Comparison of ENCODE assay signal across 8 mouse cellular contexts in genomic region chr16:38087645-38088125, GRCm38 (mm10). TPM values are rescaled to one million over a fixed set of nuclear protein-coding genes. Genes with fewer than 3 reads are reported as not detected.
DNase-seq lines count a peak whose midpoint lies in the region; ATAC-seq and TF ChIP-seq lines count a peak whose summit lies in the region.

No protein-coding gene starts in this region.

- WGBS in kidney, adult 2 months: 6% methylated on average over 11 of the region's 11 CpGs
- 3% methylated on average over 11 of the region's 11 CpGs for WGBS in forebrain, embryonic 12.5 days
- 11% methylated on average over 11 of the region's 11 CpGs for WGBS in liver, embryonic 15.5 days (ENCODE audit: insufficient replicate concordance)

- TF ChIP-seq EP300 in MEL (IDR thresholded peaks at IDR 0.05; ENCODE audit: low read depth in 1 of 2, low read length in 2 of 2): no peak

- peaks cover 31% of the 10 kb centered on the region for H3K79me2 ChIP-seq in MEL (ENCODE audit: control insufficient read depth, insufficient read depth, low read length, poor library complexity)

- no peaks in the 10 kb centered on the region for H3K27me3 ChIP-seq in kidney, adult 2 months (replicated peaks; ENCODE audit: control insufficient read depth, insufficient read depth, low read length)
- no peaks in the 10 kb centered on the region for H3K27me3 ChIP-seq in MEL (ENCODE audit: control insufficient read depth in 1 of 2, insufficient read depth in 2 of 2, low read length in 2 of 2)
- no peaks in the 10 kb centered on the region for H3K27me3 ChIP-seq in forebrain, embryonic 12.5 days
- no peaks in the 10 kb centered on the region for H3K27me3 ChIP-seq in liver, embryonic 15.5 days

- H3K9ac ChIP-seq in MEL (ENCODE audit: control insufficient read depth, low read depth, low read length, poor library complexity, severe bottlenecking): peak overlapping the region; percentile 88
- peak overlapping the region; percentile 99 for H3K9ac ChIP-seq in forebrain, embryonic 12.5 days
- peak overlapping the region; percentile 76 for H3K9ac ChIP-seq in liver, embryonic 15.5 days

- no peaks in the 10 kb centered on the region; the same call in 1 of the 2 replicates for H3K4me1 ChIP-seq in kidney, adult 2 months (ENCODE audit: control insufficient read depth, insufficient read depth, low read length)
- peaks cover 0 to 6% of the 10 kb centered on the region in 2 experiments; a peak in 1 of 4 replicates for H3K4me1 ChIP-seq in MEL (ENCODE audit: control insufficient read depth in 1 of 2, insufficient read depth in 2 of 2, low read length in 2 of 2)
- peaks cover 10% of the 10 kb centered on the region for H3K4me1 ChIP-seq in forebrain, embryonic 12.5 days
- peaks cover 24% of the 10 kb centered on the region for H3K4me1 ChIP-seq in liver, embryonic 15.5 days (replicated peaks)

- no peaks in the 10 kb centered on the region for H3K36me3 ChIP-seq in kidney, adult 2 months (ENCODE audit: control insufficient read depth, insufficient read depth, low read length)
- H3K36me3 ChIP-seq in MEL (ENCODE audit: control insufficient read depth in 1 of 2, insufficient read depth in 2 of 2, low read length in 2 of 2): peaks cover 0 to 15% of the 10 kb centered on the region in 2 experiments; a peak in 2 of 4 replicates
- no peaks in the 10 kb centered on the region for H3K36me3 ChIP-seq in forebrain, embryonic 12.5 days (replicated peaks)
- H3K36me3 ChIP-seq in liver, embryonic 15.5 days (replicated peaks): no peaks in the 10 kb centered on the region

- no peak for TF ChIP-seq RAD21 in MEL (IDR thresholded peaks at IDR 0.05; ENCODE audit: low read depth, low read length)

- no peaks in the 10 kb centered on the region for H3K9me3 ChIP-seq in MEL (replicated peaks; ENCODE audit: insufficient read depth, low read length)
- H3K9me3 ChIP-seq in forebrain, embryonic 12.5 days: no peaks in the 10 kb centered on the region
- no peaks in the 10 kb centered on the region for H3K9me3 ChIP-seq in liver, embryonic 15.5 days (replicated peaks)

- peak overlapping the region; percentile 68 for H3K4me2 ChIP-seq in forebrain, embryonic 12.5 days
- peak overlapping the region; percentile 93 for H3K4me2 ChIP-seq in liver, embryonic 15.5 days

- peak overlapping the region; percentile 27 for H3K27ac ChIP-seq in kidney, adult 2 months (ENCODE audit: insufficient read depth, low read depth, low read length)
- H3K27ac ChIP-seq in MEL (ENCODE audit: control insufficient read depth, low read depth, low read length): peak overlapping the region; percentile 89
- peak overlapping the region; percentile 100 for H3K27ac ChIP-seq in forebrain, embryonic 12.5 days
- H3K27ac ChIP-seq in liver, embryonic 15.5 days (replicated peaks): peak overlapping the region; percentile 99

- TF ChIP-seq POLR2A in kidney, adult 2 months (IDR thresholded peaks at IDR 0.05; ENCODE audit: low read depth, low read length): no peak
- no peak for TF ChIP-seq POLR2A in MEL (IDR thresholded peaks at IDR 0.05; ENCODE audit: control insufficient read depth in 1 of 2, insufficient read depth in 1 of 2, low read depth in 1 of 2, low read length in 2 of 2, poor library complexity in 1 of 2)

- H3K4me3 ChIP-seq in kidney, adult 2 months (ENCODE audit: insufficient read depth, low read depth, low read length): peak overlapping the region; percentile 72
- peak overlapping the region; percentile 75 to 87 for H3K4me3 ChIP-seq in MEL (ENCODE audit: control insufficient read depth in 1 of 2, insufficient read depth in 1 of 2, low read depth in 2 of 2, low read length in 2 of 2)
- peak overlapping the region; percentile 96 for H3K4me3 ChIP-seq in forebrain, embryonic 12.5 days (replicated peaks)
- H3K4me3 ChIP-seq in liver, embryonic 15.5 days (replicated peaks): peak overlapping the region; percentile 85

- no peak for DNase-seq in kidney, adult 2 months
- no peak for DNase-seq in kidney, adult 8-10 months
- no peak for DNase-seq in MEL (ENCODE audit: low read depth, low spot score)
- DNase-seq in adrenal gland, postnatal 36 days: no peak
- DNase-seq in adrenal gland, postnatal 4 days (ENCODE audit: low spot score in 2 of 2): no peak
- no peak for DNase-seq in frontal cortex, postnatal 14 days (ENCODE audit: low spot score in 2 of 2)

- no peak for TF ChIP-seq CTCF in kidney, adult 2 months (conservative IDR thresholded peaks at IDR 0.05; ENCODE audit: insufficient read depth, insufficient read length, low read depth, low read length)
- no peak for TF ChIP-seq CTCF in MEL (IDR thresholded peaks at IDR 0.05 in 2 of 3, conservative IDR thresholded peaks at IDR 0.05 in 1 of 3; ENCODE audit: control insufficient read depth in 1 of 3, insufficient read depth in 1 of 3, low read depth in 2 of 3, low read length in 3 of 3, poor library complexity in 1 of 3, severe bottlenecking in 1 of 3)

- ATAC-seq in forebrain, embryonic 12.5 days (ENCODE audit: low FRiP score): no peak
- ATAC-seq in liver, embryonic 15.5 days (ENCODE audit: insufficient read depth): no peak

TF ChIP-seq in MEL, 35 proteins besides CTCF, POLR2A, EP300 and RAD21:
- TF ChIP-seq ETS1 (IDR thresholded peaks at IDR 0.05; ENCODE audit: low read depth, low read length) (no peak), MEF2A (IDR thresholded peaks at IDR 0.05; ENCODE audit: extremely low read depth, insufficient replicate concordance, low read depth, low read length, poor library complexity, severe bottlenecking) (no peak), POLR2AphosphoS5 (IDR thresholded peaks at IDR 0.05; ENCODE audit: borderline replicate concordance, low read depth, low read length) (no peak), UBTF (IDR thresholded peaks at IDR 0.05; ENCODE audit: borderline replicate concordance, insufficient read depth, low read depth, low read length) (no peak), NELFE (IDR thresholded peaks at IDR 0.05; ENCODE audit: low read depth, low read length) (no peak), ZNF384 (IDR thresholded peaks at IDR 0.05; ENCODE audit: low read depth, low read length) (no peak), GATA1 (IDR thresholded peaks at IDR 0.05; ENCODE audit: low read depth, low read length) (peak; percentile 55), ZKSCAN1 (IDR thresholded peaks at IDR 0.05; ENCODE audit: low read depth, low read length) (no peak), MYB (IDR thresholded peaks at IDR 0.05; ENCODE audit: low read depth, low read length) (no peak), TBP (IDR thresholded peaks at IDR 0.05; ENCODE audit: low read depth, low read length) (0 out of 2 replicates have a peak, but pooled peaks have one; percentile 23), ZC3H11A (IDR thresholded peaks at IDR 0.05; ENCODE audit: low read depth, low read length) (no peak), SIN3A (IDR thresholded peaks at IDR 0.05; ENCODE audit: low read length) (no peak), HCFC1 (IDR thresholded peaks at IDR 0.05; ENCODE audit: low read depth, low read length) (no peak), CHD1 (IDR thresholded peaks at IDR 0.05; ENCODE audit: low read depth, low read length) (0 out of 2 replicates have a peak, but pooled peaks have one; percentile 12), KAT2A (conservative IDR thresholded peaks at IDR 0.05; ENCODE audit: low read depth, low read length) (no peak), MAX (IDR thresholded peaks at IDR 0.05; ENCODE audit: low read length) (0 out of 2 replicates have a peak, but pooled peaks have one; percentile 44), BHLHE40 (IDR thresholded peaks at IDR 0.05; ENCODE audit: borderline replicate concordance, low read depth, low read length) (no peak), TCF12 (IDR thresholded peaks at IDR 0.05; ENCODE audit: low read depth, low read length) (no peak), CHD2 (IDR thresholded peaks at IDR 0.05; ENCODE audit: low read length) (no peak), USF1 (IDR thresholded peaks at IDR 0.05; ENCODE audit: low read depth, low read length) (0 out of 2 replicates have a peak, but pooled peaks have one; percentile 3), JUND (IDR thresholded peaks at IDR 0.05; ENCODE audit: low read depth, low read length) (no peak), MYC (IDR thresholded peaks at IDR 0.05; ENCODE audit: low read depth, low read length) (no peak; the same call in 1 of the 2 replicates)

RNA-seq across cellular contexts. Expression of gene Gsk3b, which starts 1.1 kb away (rescaled TPM):
- 10.1 and 12.0 TPM in 2 replicates for polyA plus RNA-seq in kidney, adult 2 months (2012; rRNA removed)
- total RNA-seq in MEL (2012; rRNA removed): 8.8 and 10.3 TPM in 2 replicates
- 10 to 100 TPM in 1 of 2 experiments, not detected in 1; 20.1 TPM for polyA plus RNA-seq in MEL (2012; ENCODE audit: insufficient read depth in 1 of 2, insufficient read length in 2 of 2, low read depth in 1 of 2, low replicate concordance in 2 of 2, missing spikeins in 1 of 2)
- polyA plus RNA-seq in forebrain, embryonic 12.5 days (2016; fragmentation: Nextera tagmentation; extraction: Ambion mirVana): 116 and 129 TPM in 2 replicates
- polyA plus RNA-seq in liver, embryonic 15.5 days (2015; fragmentation: Nextera tagmentation; extraction: Ambion mirVana): 10.7 and 11.3 TPM in 2 replicates
- 10 to 100 TPM; 59.0 to 70.0 TPM for total RNA-seq in adrenal gland, postnatal 36 days (2021)
- total RNA-seq in adrenal gland, postnatal 4 days (2021): 10 to 100 TPM; 77.3 to 86.8 TPM

Comparison
In these comparisons a context has a peak if more than half of its experiments do, and no peak if none do; other contexts are left out.
1. H3K27ac ChIP-seq: peak in every context shown above with its lines; median percentile 100 in forebrain, embryonic 12.5 days; 99 in liver, embryonic 15.5 days; 89 in MEL; 27 in kidney, adult 2 months.